Mouse (Mus musculus) megakaryocyte-erythroid progenitor cell, adult 5 weeks (primary cell): Measurements from ENCODE around the gene Gfm2. TPM values are rescaled to one million over a fixed set of nuclear protein-coding genes. Genes with fewer than 3 reads are reported as not detected.

Experiments
- polyA plus RNA-seq: library from polyadenylated mRNA; stranded (reverse); fragments of >175 nt; gene quantifications from 2 replicates; pipeline ENCODE4 v1.2.3, GENCODE M21; 2012

The Gfm2 gene
- 13.9 and 15.2 TPM in 2 replicates for polyA plus RNA-seq

DNA sequence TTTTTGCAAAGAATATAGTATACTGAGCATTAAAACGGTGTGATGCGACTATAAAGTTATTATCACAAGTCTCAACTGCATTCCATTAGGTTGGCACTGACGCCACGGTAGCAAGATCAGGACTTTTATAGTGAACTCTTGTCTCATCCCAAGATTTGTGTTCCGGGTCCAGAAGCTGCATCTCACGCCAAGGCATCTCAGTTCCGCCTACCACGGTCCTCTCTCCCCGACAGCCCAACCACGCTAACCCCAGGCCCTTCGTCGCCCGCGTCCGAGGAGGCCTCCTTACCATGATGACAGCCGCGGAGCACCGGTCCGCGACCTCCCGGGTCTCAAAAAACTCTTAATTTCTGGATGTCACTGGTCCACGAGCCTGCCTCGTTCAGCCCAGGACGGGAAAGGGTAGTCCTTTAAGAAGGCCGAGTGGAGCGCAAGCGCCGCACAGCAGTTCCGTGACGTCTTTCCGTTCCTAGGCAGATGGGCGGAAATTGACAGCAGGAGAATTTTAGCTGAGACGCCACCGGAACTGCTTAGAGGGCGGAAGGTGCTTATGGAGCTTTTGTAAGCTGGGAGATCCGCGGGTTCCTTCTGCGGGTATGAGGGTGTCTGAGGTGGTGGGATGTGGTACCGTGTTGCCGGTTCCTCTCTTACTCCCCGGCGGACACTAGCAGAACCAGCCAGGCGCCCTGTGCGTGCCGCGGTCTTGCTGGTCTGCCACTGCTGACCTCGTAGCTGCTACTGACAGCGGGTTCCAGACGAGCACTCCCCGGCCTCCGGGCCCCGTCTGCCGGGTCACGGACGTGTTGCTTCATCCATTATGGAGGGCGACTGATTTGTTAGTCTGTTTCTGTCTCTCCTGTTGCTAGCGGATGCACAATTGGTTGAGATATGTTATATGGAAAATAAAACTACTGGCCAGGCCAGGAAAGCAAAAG, at the start of gene Gfm2, which contains the start of gene Nsa2:
Gfm2 (plus strand) TSS at position 472 of the 935 bp plus-strand sequence.
Nsa2 (minus strand) TSS at position 472 of the 935 bp plus-strand sequence.

DNA sequence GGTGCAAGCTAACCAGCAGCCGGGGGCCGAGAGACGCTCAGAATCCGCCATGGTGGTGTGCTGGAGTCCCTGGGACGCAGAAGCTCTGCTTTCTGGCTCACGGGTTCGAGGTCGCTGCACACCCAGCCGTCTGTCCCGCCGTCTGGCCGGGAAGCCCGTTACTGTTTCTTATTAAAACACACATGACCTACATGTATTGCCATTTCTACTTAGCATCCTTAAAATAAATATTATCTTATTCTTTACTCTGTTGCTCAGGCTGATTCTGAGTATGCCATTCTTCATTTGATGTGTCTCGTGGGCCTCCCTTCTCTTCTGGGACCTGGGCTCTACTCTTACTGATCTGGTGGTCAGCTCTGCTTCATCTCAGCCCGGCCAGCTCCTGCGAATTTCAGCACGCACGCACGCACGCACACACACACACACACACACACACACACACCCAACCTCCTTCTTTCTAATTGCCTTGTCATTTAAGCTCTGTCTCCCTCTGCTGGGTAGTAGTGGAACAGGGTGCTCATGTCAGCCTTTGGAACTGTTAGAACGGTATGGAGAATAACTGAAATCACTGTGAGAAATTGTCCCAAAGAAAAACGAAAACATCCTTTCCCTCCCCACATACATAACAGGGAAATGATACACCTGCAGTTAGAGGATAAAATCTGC, 38.4 kb upstream of the Gfm2 start, which contains the start of gene Gm6169:
Gm6169 (minus strand) TSS at position 51 of the 666 bp plus-strand sequence.

DNA sequence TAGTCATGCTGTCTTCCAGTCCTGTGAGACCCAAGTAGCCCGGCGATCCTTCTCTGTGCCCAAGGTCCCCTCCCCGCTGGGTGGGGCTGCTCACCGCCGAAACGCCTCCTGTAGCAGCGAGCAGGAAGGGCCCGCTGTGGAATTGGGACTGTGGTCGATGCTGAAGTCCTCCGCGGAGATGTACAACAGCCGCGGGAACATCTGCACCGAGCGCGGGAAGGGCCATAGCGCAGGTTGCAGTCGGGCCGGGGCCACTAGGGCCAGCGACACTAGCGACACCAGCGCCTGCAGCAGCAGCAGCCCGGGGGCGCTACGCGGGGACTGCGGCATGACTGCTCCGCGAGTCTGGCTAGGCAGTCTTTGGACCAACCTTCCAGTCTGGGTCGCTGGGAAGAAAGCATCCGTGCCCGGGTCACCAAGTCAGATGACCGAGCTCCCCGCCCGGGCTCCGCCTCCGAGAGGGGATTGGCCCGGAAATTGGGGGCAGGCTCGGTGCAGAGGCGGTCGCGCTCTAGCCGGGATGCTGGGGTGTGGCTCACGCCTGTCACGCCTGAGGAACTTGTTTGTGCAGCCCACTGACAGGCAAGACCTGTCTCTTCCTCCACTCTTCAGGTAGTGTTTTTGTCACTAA, 60.3 kb downstream of the Gfm2 start, which contains the start of gene Hexb:
Hexb (minus strand) TSS at position 426 of the 631 bp plus-strand sequence.

Other genes with a start within 250 kb of the Gfm2 start
- gene Gcnt4, start 213.2 kb upstream of the Gfm2 start, polyA plus RNA-seq = 0.11 and 0.15 TPM in 2 replicates
- not detected in 2 replicates for gene 1700029F12Rik, start 103.6 kb upstream of the Gfm2 start, polyA plus RNA-seq
- gene Fam169a, start 70.7 kb upstream of the Gfm2 start, polyA plus RNA-seq = 0.03 and 0.05 TPM in 2 replicates
- 0.13 TPM in 1 of 2 replicates, not detected in the other for gene Gm6169, start 38.7 kb upstream of the Gfm2 start, polyA plus RNA-seq
- 22.8 and 28.8 TPM in 2 replicates for gene Nsa2, start within 50 bp of the Gfm2 start, polyA plus RNA-seq
- 12.2 and 12.3 TPM in 2 replicates for gene Hexb, start 60.4 kb downstream of the Gfm2 start, polyA plus RNA-seq
- 3.2 and 3.4 TPM in 2 replicates for gene Enc1, start 103.2 kb downstream of the Gfm2 start, polyA plus RNA-seq